ENCODE assay signal across 22 mouse cellular contexts in the genomic region with DNA sequence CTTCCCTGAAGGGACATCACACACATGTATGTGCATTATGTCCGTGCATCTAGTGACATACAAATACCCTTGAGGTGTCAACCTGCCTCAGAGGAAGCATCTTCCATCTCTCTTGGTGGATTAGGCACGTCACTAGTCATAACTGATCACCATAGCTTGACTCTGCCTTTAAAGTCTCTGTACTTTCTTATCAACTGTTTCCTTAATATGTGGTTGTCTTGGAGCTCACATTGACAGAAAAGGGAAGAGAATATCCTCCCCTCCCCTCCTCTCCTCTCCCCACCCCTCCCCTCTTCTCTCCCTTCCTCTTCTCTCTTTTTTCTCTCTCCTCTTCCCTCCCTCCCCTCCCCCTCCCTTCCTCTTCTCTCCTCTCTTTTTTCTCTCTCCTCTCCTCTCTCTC.
DNase-seq lines count a peak whose midpoint lies in the region; ATAC-seq and TF ChIP-seq lines count a peak whose summit lies in the region.
"Had no signal": no experiment of that assay in that cellular context is flagged by ENCODE, and none has a peak within 500 bp of the region (broad histone marks: within the 10 kb centered on the region; RNA-seq: fewer than 3 reads in every experiment).

No protein-coding gene starts in this region.

- H3K4me1 ChIP-seq in hindbrain, postnatal 0 days (ENCODE audit: insufficient read depth, low read length): peaks cover 7% of the 10 kb centered on the region
- H3K4me1 ChIP-seq in midbrain, embryonic 16.5 days (ENCODE audit: control insufficient read depth, insufficient read depth, low read length): peaks cover 4% of the 10 kb centered on the region; the same call in 1 of the 2 replicates

- WGBS in hindbrain, postnatal 0 days: 92% methylated on average over 2 of the region's 2 CpGs
- WGBS in midbrain, embryonic 16.5 days: 92% methylated on average over 2 of the region's 2 CpGs

- no peak overlapping the region for H3K27ac ChIP-seq in hindbrain, postnatal 0 days
- H3K27ac ChIP-seq in midbrain, embryonic 16.5 days (ENCODE audit: low read length): no peak overlapping the region

- TF ChIP-seq CTCF in hindbrain, postnatal 0 days (IDR thresholded peaks at IDR 0.05; ENCODE audit: low read depth): no peak

- no peak for DNase-seq in right cerebral cortex, postnatal 14 days
- DNase-seq in heart, postnatal 25 days (ENCODE audit: low spot score): no peak
- no peak for DNase-seq in hindbrain, postnatal 0 days (ENCODE audit: low spot score)
- DNase-seq: adrenal gland, adult 2 months; adrenal gland, adult 8-10 months; adrenal gland, postnatal 10 days; adrenal gland, postnatal 14 days; adrenal gland, postnatal 25 days; adrenal gland, postnatal 36 days; B cell, adult 2 months; cerebellum, adult 11 months; cerebellum, adult 11-12 months had no signal

- H3K9ac ChIP-seq in hindbrain, postnatal 0 days (replicated peaks; ENCODE audit: low read length): no peak overlapping the region
- no peak overlapping the region for H3K9ac ChIP-seq in midbrain, embryonic 16.5 days (ENCODE audit: low read depth, low read length)

- no peak overlapping the region for H3K4me2 ChIP-seq in hindbrain, postnatal 0 days (ENCODE audit: low read depth, low read length)
- H3K4me2 ChIP-seq in midbrain, embryonic 16.5 days (ENCODE audit: low read length): no peak overlapping the region

- no peaks in the 10 kb centered on the region for H3K27me3 ChIP-seq in hindbrain, postnatal 0 days (ENCODE audit: insufficient read depth, low read length)
- no peaks in the 10 kb centered on the region for H3K27me3 ChIP-seq in midbrain, embryonic 16.5 days (ENCODE audit: control insufficient read depth, insufficient read depth, low read depth, low read length)
- H3K27me3 ChIP-seq: CH12.LX, Patski had no signal

- no peaks in the 10 kb centered on the region for H3K36me3 ChIP-seq in hindbrain, postnatal 0 days (ENCODE audit: insufficient read depth, low read length)
- H3K36me3 ChIP-seq in midbrain, embryonic 16.5 days (ENCODE audit: control insufficient read depth, insufficient read depth, low read length): no peaks in the 10 kb centered on the region
- H3K36me3 ChIP-seq: G1E had no signal

- H3K9me3 ChIP-seq in hindbrain, postnatal 0 days (ENCODE audit: low read length): no peaks in the 10 kb centered on the region
- H3K9me3 ChIP-seq in midbrain, embryonic 16.5 days (replicated peaks; ENCODE audit: control insufficient read depth, low read length, poor library complexity, severe bottlenecking): no peaks in the 10 kb centered on the region
- H3K9me3 ChIP-seq: G1E had no signal

- intact Hi-C loops in heart, postnatal 25 days (cut with DNase I): no loop called here

- no peak overlapping the region for H3K4me3 ChIP-seq in hindbrain, postnatal 0 days (ENCODE audit: low read length)
- H3K4me3 ChIP-seq in midbrain, embryonic 16.5 days (ENCODE audit: low read depth, low read length): no peak overlapping the region

- peak; percentile 76 for ATAC-seq in common myeloid progenitor, adult 5-6 weeks (replicated peaks; ENCODE audit: low read depth, poor library complexity, severe bottlenecking)
- peak; percentile 28; the same call in 1 of the 2 replicates for ATAC-seq in granulocyte monocyte progenitor cell, adult 5-6 weeks (replicated peaks; ENCODE audit: poor library complexity, severe bottlenecking)
- peak; percentile 51 for ATAC-seq in megakaryocyte, adult 5-6 weeks (ENCODE audit: poor library complexity, severe bottlenecking)
- ATAC-seq in megakaryocyte progenitor cell, adult 5-6 weeks (replicated peaks; ENCODE audit: poor library complexity): peak; percentile 66
- no peak for ATAC-seq in hindbrain, postnatal 0 days
- no peak for ATAC-seq in midbrain, embryonic 16.5 days
- ATAC-seq: activated CD4-positive, CD25-positive, alpha-beta regulatory T cell, adult 4 months; CD4-positive, CD25-positive, alpha-beta regulatory T cell, adult 4 months; Patski had no signal

Comparison
In these comparisons a context has a peak if more than half of its experiments do, and no peak if none do; other contexts are left out.
1. ATAC-seq: peak in common myeloid progenitor, adult 5-6 weeks (single experiment), granulocyte monocyte progenitor cell, adult 5-6 weeks (single experiment), megakaryocyte, adult 5-6 weeks (single experiment) and megakaryocyte progenitor cell, adult 5-6 weeks (single experiment); none in hindbrain, postnatal 0 days (single experiment) and midbrain, embryonic 16.5 days (single experiment).